ENCODE assay signal across 8 mouse cellular contexts in genomic region chr2:4253348-4253747, GRCm38 (mm10).
DNase-seq lines count a peak whose midpoint lies in the region; ATAC-seq and TF ChIP-seq lines count a peak whose summit lies in the region.

No protein-coding gene starts in this region.

- no peaks in the 10 kb centered on the region for H3K27me3 ChIP-seq in liver, embryonic 12.5 days (replicated peaks)
- no peaks in the 10 kb centered on the region for H3K27me3 ChIP-seq in forebrain, postnatal 0 days (ENCODE audit: insufficient read depth, low read length)
- no peaks in the 10 kb centered on the region for H3K27me3 ChIP-seq in hindbrain, embryonic 12.5 days
- H3K27me3 ChIP-seq in liver, postnatal 0 days (ENCODE audit: insufficient read depth, low read length), result no peaks in the 10 kb centered on the region
- no peaks in the 10 kb centered on the region for H3K27me3 ChIP-seq in neural tube, embryonic 15.5 days (replicated peaks)

- TF ChIP-seq CTCF in forebrain, postnatal 0 days (IDR thresholded peaks at IDR 0.05; ENCODE audit: low read depth), result peak; percentile 62
- TF ChIP-seq CTCF in liver, postnatal 0 days (IDR thresholded peaks at IDR 0.05; ENCODE audit: low read depth), result peak; percentile 56

- no peaks in the 10 kb centered on the region for H3K4me1 ChIP-seq in liver, embryonic 12.5 days
- H3K4me1 ChIP-seq in forebrain, postnatal 0 days (ENCODE audit: insufficient read depth), result peaks cover 12% of the 10 kb centered on the region; the same call in 1 of the 2 replicates
- peaks cover 14% of the 10 kb centered on the region for H3K4me1 ChIP-seq in hindbrain, embryonic 12.5 days
- 0 out of 2 replicates have a peak, but pooled peaks cover 3% of the 10 kb centered on the region for H3K4me1 ChIP-seq in liver, postnatal 0 days (ENCODE audit: insufficient read depth)
- H3K4me1 ChIP-seq in neural tube, embryonic 15.5 days, result peaks cover 26% of the 10 kb centered on the region

- no peaks in the 10 kb centered on the region for H3K9me3 ChIP-seq in liver, embryonic 12.5 days (replicated peaks)
- H3K9me3 ChIP-seq in forebrain, postnatal 0 days (ENCODE audit: low read length), result no peaks in the 10 kb centered on the region
- no peaks in the 10 kb centered on the region for H3K9me3 ChIP-seq in hindbrain, embryonic 12.5 days (replicated peaks)
- H3K9me3 ChIP-seq in liver, postnatal 0 days (ENCODE audit: low read length), result no peaks in the 10 kb centered on the region
- H3K9me3 ChIP-seq in neural tube, embryonic 15.5 days (replicated peaks), result no peaks in the 10 kb centered on the region

- H3K4me3 ChIP-seq in liver, embryonic 12.5 days, result no peak overlapping the region
- H3K4me3 ChIP-seq in forebrain, postnatal 0 days (ENCODE audit: low read depth, low read length), result no peak overlapping the region
- no peak overlapping the region for H3K4me3 ChIP-seq in hindbrain, embryonic 12.5 days
- H3K4me3 ChIP-seq in liver, postnatal 0 days (ENCODE audit: low read depth, low read length), result no peak overlapping the region
- H3K4me3 ChIP-seq in neural tube, embryonic 15.5 days (replicated peaks), result no peak overlapping the region

- H3K9ac ChIP-seq in liver, embryonic 12.5 days, result no peak overlapping the region
- no peak overlapping the region for H3K9ac ChIP-seq in forebrain, postnatal 0 days
- H3K9ac ChIP-seq in hindbrain, embryonic 12.5 days, result 0 out of 2 replicates have a peak overlapping the region, but pooled peaks have one; percentile 25
- H3K9ac ChIP-seq in liver, postnatal 0 days (replicated peaks), result no peak overlapping the region
- H3K9ac ChIP-seq in neural tube, embryonic 15.5 days (replicated peaks), result no peak overlapping the region

- ATAC-seq in liver, embryonic 12.5 days, result no peak
- peak; percentile 70 for ATAC-seq in forebrain, postnatal 0 days
- ATAC-seq in hindbrain, embryonic 12.5 days (ENCODE audit: low FRiP score), result no peak
- no peak for ATAC-seq in liver, postnatal 0 days
- peak; percentile 56; the same call in 1 of the 2 replicates for ATAC-seq in neural tube, embryonic 15.5 days (ENCODE audit: low FRiP score)
- no peak for ATAC-seq in CD4-positive, CD25-positive, alpha-beta regulatory T cell, adult 4 months

- no peak for TF ChIP-seq EP300 in liver, postnatal 0 days (IDR thresholded peaks at IDR 0.05; ENCODE audit: low read depth)

- H3K27ac ChIP-seq in liver, embryonic 12.5 days, result no peak overlapping the region
- peak overlapping the region; percentile 64 for H3K27ac ChIP-seq in forebrain, postnatal 0 days (ENCODE audit: low read depth, low read length)
- peak overlapping the region; percentile 62 for H3K27ac ChIP-seq in hindbrain, embryonic 12.5 days
- H3K27ac ChIP-seq in liver, postnatal 0 days (ENCODE audit: low read depth), result no peak overlapping the region
- H3K27ac ChIP-seq in neural tube, embryonic 15.5 days (replicated peaks), result peak overlapping the region; percentile 76

- 25% methylated on average over 4 of the region's 4 CpGs for WGBS in liver, embryonic 12.5 days (ENCODE audit: insufficient replicate concordance)
- 22% methylated on average over 4 of the region's 4 CpGs for WGBS in forebrain, postnatal 0 days
- WGBS in hindbrain, embryonic 12.5 days, result 25% methylated on average over 4 of the region's 4 CpGs
- WGBS in liver, postnatal 0 days (ENCODE audit: insufficient replicate concordance), result 40% methylated on average over 4 of the region's 4 CpGs
- 7% methylated on average over 4 of the region's 4 CpGs for WGBS in neural tube, embryonic 15.5 days

- H3K36me3 ChIP-seq in liver, embryonic 12.5 days, result no peaks in the 10 kb centered on the region
- no peaks in the 10 kb centered on the region for H3K36me3 ChIP-seq in forebrain, postnatal 0 days (ENCODE audit: insufficient read depth)
- no peaks in the 10 kb centered on the region for H3K36me3 ChIP-seq in hindbrain, embryonic 12.5 days
- H3K36me3 ChIP-seq in liver, postnatal 0 days (replicated peaks; ENCODE audit: insufficient read depth, low read length), result no peaks in the 10 kb centered on the region
- no peaks in the 10 kb centered on the region for H3K36me3 ChIP-seq in neural tube, embryonic 15.5 days

- DNase-seq in liver, result peak; percentile 21
- peak; percentile 36 to 43 for DNase-seq in adrenal gland, adult 18-20 months (ENCODE audit: low spot score in 2 of 2)
- DNase-seq in forebrain, postnatal 0 days, result peak; percentile 39
- DNase-seq in liver, postnatal 0 days, result peak; percentile 29

- no peak overlapping the region for H3K4me2 ChIP-seq in liver, embryonic 12.5 days
- H3K4me2 ChIP-seq in forebrain, postnatal 0 days (ENCODE audit: low read depth), result no peak overlapping the region
- H3K4me2 ChIP-seq in hindbrain, embryonic 12.5 days (replicated peaks), result no peak overlapping the region
- H3K4me2 ChIP-seq in liver, postnatal 0 days (ENCODE audit: low read depth, low read length), result no peak overlapping the region
- H3K4me2 ChIP-seq in neural tube, embryonic 15.5 days, result peak overlapping the region; percentile 29

Comparison
In these comparisons a context has a peak if more than half of its experiments do, and no peak if none do; other contexts are left out.
1. ATAC-seq: peak in forebrain, postnatal 0 days (single experiment) and neural tube, embryonic 15.5 days (single experiment); none in liver, embryonic 12.5 days (single experiment), hindbrain, embryonic 12.5 days (single experiment), liver, postnatal 0 days (single experiment) and CD4-positive, CD25-positive, alpha-beta regulatory T cell, adult 4 months (single experiment).
2. H3K27ac ChIP-seq: peak in forebrain, postnatal 0 days (single experiment), hindbrain, embryonic 12.5 days (single experiment) and neural tube, embryonic 15.5 days (single experiment); none in liver, embryonic 12.5 days (single experiment) and liver, postnatal 0 days (single experiment).
3. Peak in every context shown above with its lines, with median percentiles within 50 percentile points of each other: DNase-seq.